Mouse (Mus musculus): Measurements from ENCODE around the gene Ggta1.

Ggta1 gene

DNA sequence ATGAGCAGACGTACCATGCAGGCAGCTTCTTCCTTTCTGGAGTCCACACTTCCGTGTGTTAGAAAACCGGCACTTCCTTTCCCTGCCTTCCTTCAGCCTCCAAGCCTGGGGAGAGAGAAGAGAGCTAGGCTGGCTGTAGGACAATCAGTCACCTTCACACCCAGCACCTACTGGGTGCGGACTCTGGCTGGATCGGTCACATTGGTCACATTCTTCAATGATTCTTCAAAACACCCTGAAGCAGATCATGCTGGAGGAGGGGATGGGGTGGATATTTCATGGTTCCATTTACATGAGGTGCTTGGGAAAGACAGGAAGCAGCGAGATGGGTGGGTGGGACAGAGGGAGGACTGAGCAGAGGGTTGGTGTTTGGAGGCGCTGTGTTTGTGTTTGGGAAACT lies 30.5 kb upstream of the Ggta1 start:
- in situ Hi-C loops (cut with MboI, MseI) = no loop called here

DNA sequence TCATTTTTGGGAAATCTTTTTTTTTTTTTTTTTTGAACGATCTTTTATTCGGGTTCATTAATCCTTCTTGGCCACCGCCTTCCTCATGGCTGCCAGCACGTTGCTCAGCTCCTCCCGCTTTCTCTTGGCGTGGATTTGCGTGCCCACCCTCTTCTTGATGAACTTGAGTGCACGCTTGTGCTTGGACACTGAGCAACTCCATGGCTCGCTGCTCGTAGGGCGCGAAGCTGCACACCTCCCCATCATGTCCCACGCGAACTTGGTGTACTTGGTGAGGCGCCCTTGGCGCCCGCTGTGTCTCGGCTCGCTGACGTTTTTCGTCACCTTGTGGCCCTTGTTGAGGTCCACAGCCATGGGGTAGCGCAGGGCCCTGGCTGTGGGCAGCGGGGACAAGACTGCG lies 28.1 kb upstream of the Ggta1 start:
- in situ Hi-C loops (cut with MboI, MseI) = no loop called here

- in situ Hi-C loops (cut with MboI, MseI) = no loop called here
Observed at GRCm38 (mm10) chr2:35490458-35491111, 27.6 kb upstream of the Ggta1 start.

GRCm38 (mm10) chr2:35487700-35488099 lies 24.7 kb upstream of the Ggta1 start:
- in situ Hi-C loops (cut with MboI, MseI) = no loop called here

GRCm38 (mm10) chr2:35486981-35487655 lies 24.1 kb upstream of the Ggta1 start:
- in situ Hi-C loops (cut with MboI, MseI) = no loop called here

DNA sequence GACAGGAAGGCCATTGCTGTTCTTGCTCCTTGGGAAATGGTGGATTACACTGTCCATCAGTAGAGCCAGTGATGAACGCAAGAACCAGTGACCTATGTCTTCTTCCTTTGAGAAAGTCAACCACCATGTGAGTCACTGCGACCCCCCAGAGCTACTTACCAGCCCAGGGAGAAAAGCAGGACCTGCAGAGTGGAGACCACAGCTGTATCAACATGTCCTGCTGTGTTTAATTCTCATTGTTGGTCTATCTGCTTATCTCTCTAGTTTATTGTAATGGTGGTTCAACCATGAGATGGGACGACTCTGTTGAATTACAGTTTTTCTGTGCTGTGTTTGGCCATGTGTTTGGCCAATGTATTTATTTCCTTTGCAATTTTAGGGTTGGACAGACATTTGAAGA lies 21.1 kb upstream of the Ggta1 start:
- in situ Hi-C loops (cut with MboI, MseI) = no loop called here

DNA sequence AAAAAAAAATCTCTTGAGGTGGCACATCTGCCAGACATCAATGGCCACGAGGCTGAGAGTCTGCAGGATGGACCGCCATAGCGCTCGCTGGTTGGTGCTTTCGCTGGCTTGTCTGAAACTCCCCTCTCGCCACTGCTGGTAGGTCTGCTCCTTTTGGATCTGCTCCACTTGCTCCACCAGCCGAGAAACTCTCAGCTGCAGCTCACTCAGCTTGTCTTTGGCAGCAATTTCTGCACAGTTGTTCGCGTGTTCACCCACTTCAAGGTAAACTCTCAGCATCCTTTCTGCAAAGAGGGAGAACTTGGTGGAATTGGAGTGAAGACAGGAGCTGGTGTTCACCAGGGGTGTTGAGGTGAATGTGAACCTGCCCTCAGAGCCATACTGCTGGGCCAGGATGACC lies 20.4 kb upstream of the Ggta1 start:
- in situ Hi-C loops (cut with MboI, MseI) = no loop called here

GRCm38 (mm10) chr2:35481322-35481990 lies 18.4 kb upstream of the Ggta1 start:
- in situ Hi-C loops (cut with MboI, MseI) = no loop called here

DNA sequence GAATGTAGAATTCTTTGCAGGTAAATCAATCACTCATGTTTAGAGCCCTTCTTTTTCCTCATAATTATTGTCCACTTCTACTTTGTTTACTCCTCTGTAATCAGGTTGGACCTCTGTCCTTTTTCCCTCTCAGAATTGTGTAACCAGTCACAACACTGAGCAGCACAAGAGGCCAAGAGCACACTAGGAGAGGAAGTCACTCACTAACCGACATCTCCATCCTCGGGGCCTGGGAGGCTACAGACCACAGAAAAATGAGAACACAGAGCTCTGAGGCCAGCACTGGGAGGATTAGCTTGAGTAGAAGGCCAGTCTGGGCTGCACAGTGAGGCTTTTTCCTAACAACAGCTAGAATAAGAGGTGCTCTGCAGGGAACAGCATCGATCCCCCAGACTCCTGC lies 17.0 kb upstream of the Ggta1 start:
- in situ Hi-C loops (cut with MboI, MseI) = no loop called here

DNA sequence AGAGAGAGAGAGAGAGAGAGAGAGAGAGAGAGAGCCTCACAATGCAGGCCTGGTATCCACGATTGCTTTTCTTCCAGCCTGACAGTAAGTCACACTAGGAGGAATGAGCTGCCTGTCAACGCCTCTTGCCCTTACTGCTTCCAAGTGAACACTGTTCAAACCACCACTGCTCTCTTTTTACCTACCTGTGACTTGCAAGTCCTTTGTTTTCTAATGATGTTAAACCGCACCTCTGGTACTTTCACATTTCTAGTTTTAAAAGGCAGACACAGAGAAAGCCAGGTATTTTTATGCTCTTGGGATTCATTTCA lies 15.7 kb upstream of the Ggta1 start:
- in situ Hi-C loops (cut with MboI, MseI) = no loop called here

- in situ Hi-C loops (cut with MboI, MseI) = no loop called here
Observed at GRCm38 (mm10) chr2:35477999-35478811, 15.2 kb upstream of the Ggta1 start.

- in situ Hi-C loops (cut with MboI, MseI) = no loop called here
Observed at GRCm38 (mm10) chr2:35477321-35477720, 14.3 kb upstream of the Ggta1 start.

- in situ Hi-C loops (cut with MboI, MseI) = no loop called here
Observed at GRCm38 (mm10) chr2:35474916-35475315, 11.9 kb upstream of the Ggta1 start.

DNA sequence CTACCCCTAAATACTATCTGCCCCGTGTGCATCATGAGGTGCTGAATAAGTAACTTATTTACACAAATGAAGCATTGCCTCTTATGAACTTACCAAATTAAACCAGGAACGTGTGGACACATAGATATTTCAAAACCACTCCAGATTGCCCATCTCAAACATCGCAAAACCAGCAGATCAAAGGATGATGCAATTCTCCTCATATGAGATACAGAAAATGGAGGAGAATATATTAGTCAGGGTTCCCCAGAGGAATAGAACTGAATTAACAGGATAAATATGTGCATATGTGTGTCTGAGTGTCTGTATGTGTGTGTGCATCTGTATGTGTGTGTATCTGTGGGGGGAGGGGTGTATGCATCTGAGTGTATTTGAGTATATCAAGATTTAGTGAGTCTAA lies 6.2 kb upstream of the Ggta1 start:
- in situ Hi-C loops (cut with MboI, MseI) = no loop called here

- in situ Hi-C loops (cut with MboI, MseI) = no loop called here
Observed at GRCm38 (mm10) chr2:35468276-35468675, 5.2 kb upstream of the Ggta1 start.

- in situ Hi-C loops (cut with MboI, MseI) = no loop called here
Observed at GRCm38 (mm10) chr2:35467855-35468254, 4.8 kb upstream of the Ggta1 start.

GRCm38 (mm10) chr2:35465677-35466076 lies 2.6 kb upstream of the Ggta1 start:
- in situ Hi-C loops (cut with MboI, MseI) = no loop called here

GRCm38 (mm10) chr2:35464548-35464947 lies 1.5 kb upstream of the Ggta1 start:
- in situ Hi-C loops (cut with MboI, MseI) = loop anchor here (5.0 kb wide), 1 partner anchor 33 kb away; no protein-coding TSS in a partner anchor

GRCm38 (mm10) chr2:35464089-35464534 lies 1.1 kb upstream of the Ggta1 start:
- in situ Hi-C loops (cut with MboI, MseI) = loop anchor here (5.0 kb wide), 1 partner anchor 33 kb away; no protein-coding TSS in a partner anchor

DNA sequence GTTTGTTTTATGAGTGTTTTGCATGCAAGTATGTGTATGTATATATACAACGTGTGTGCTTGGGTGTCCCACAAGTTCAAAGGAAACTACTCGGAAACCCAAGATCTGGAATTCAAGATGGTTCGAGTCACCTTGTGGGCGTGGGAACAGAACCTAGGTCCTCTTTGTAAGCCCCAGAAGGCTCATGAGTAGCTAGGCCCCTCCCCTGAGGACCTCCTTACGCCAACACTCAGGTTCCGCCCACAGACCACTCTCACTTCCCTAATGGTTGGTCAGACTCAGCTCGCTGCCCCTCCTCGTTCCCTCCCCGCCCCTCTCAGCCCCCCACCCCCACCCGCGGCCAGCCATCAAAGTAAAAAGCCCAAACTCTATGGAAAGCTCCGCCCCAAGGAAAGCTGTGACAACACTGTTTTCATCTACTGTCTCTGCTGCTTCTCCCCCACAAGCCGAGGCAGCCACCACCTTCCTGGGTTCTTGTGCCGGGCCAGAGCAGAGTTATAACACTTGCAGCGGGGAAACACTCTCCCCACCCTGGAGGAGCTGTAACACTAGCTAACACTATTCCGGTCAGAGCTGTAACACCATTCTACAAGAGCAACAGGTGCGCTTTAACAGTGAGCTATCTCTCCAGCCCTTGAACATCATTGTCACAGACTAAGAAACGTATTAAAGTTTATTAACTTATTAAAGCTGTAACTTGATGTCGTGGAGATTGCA lies 499 bp upstream of the Ggta1 start:
- in situ Hi-C loops (cut with MboI, MseI) = loop anchor here (5.0 kb wide), 1 partner anchor 34 kb away; no protein-coding TSS in a partner anchor
